Mouse (Mus musculus) spleen, postnatal 10 days (tissue): ENCODE results near the gene Ctbp1.

Experiments used
- DNase-seq, 2 experiments: peaks; one replicate each; pipeline ENCODE4 v3.0.0; 2021 to 2022; ENCODE audit warnings: low spot score in 2 of 2

Gene Ctbp1

GRCm38 (mm10) chr5:33208533-33209245 is 66.1 kb downstream of the Ctbp1 start:
- no peak for DNase-seq

DNA sequence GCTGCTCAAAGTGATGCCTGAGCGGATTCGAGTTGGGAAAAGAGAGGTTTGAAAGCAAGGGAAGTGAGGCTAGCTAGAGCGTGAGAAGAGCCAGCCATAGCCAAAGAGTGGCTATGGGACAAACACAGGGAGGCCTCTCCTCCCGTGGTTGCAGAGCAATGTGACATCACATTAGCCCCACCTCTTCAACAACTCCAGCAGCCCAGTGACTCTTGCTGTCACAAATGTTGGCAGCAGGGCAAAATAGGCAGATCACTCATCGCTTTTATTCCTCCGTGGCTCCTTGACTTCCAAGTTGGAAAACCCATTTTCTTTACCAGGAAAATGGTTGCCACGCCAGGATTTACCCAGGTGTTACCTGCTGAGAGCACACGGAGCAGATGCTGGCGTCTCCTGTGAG is 67.7 kb downstream of the Ctbp1 start:
- no peak for DNase-seq

DNA sequence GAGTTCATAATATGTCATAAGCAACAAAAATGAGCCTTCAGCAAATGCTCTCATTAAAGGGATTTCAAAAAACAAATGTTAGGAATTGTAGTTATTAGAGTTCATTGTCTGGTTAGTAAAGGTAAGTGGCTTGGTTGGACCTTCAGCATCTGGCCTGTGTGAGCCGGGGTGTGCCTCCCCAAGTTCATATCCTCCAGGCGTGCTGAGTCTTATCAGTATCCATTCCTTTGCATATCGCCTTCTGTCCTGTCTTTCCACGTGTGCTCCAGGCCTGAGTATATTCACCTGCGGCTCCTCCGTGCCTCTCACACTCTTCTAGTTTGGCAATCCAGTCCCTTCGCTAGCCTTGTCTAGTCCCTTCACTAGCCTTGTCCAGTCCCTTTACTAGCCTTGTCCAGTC is 68.5 kb downstream of the Ctbp1 start:
- DNase-seq: no peak

DNA sequence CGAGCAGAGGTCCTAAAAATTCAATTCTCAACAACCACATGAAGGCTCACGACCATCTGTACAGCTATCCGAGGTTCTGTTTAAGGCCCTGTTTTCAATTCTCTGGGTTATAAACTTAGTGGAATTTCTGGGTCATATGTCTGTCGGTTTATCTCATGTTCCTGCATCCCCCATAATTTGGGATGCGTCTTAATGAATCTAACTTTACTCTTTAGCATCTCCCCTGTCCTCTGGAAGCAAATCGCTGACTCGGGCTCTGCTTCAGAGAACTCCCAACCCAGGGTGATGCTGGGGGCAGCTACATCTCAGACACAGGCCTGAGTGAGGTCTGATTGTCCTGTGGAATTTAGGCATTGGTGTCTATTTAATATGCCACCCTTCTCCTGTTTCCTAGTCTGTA is 70.5 kb downstream of the Ctbp1 start:
- no peak for DNase-seq

- DNase-seq: peak; percentile 60 to 87
These were observed 71.0 kb downstream of the Ctbp1 start for GRCm38 (mm10) chr5:33203691-33204242.

- no peak for DNase-seq
These were observed 71.6 kb downstream of the Ctbp1 start for GRCm38 (mm10) chr5:33203171-33203565.

- DNase-seq: no peak
These were observed 72.2 kb downstream of the Ctbp1 start for GRCm38 (mm10) chr5:33202516-33203170.

- no peak for DNase-seq
These were observed 73.1 kb downstream of the Ctbp1 start for GRCm38 (mm10) chr5:33201697-33202096.

DNA sequence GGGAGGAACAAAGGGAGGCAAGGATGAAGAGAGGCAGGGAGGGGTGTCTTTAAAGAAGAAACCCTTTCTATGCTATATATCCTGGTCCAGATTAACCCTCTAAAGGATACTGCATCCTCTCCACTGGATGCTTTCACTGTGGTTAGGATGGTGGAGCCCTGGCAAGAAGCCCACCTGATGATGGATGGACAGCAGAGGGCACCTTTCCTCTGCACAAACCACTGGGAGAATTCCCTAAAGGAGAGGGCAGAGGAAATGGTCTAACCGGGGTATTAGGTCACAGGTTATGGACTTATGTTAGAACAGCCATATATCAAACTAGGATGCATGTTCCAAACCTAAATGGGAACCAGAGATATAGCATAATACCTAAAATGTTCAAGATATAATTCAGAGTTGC is 74.7 kb downstream of the Ctbp1 start:
- no peak for DNase-seq
